Mouse (Mus musculus): ENCODE data around the gene Sar1a.

The Sar1a gene

GRCm38 (mm10) chr10:61689405-61689804 lies 9.3 kb downstream of the Sar1a start:
- DNase-seq: no peak

GRCm38 (mm10) chr10:61693563-61693962 lies 13.5 kb downstream of the Sar1a start:
- DNase-seq: no peak

GRCm38 (mm10) chr10:61694870-61695670 lies 15.0 kb downstream of the Sar1a start, which contains the start of gene Tysnd1:
Tysnd1 (plus strand) TSS chr10:61695514.
- peak; percentile 95 for DNase-seq

- peak; percentile 33 for DNase-seq
Measured at GRCm38 (mm10) chr10:61695703-61696559, 15.8 kb downstream of the Sar1a start.

GRCm38 (mm10) chr10:61696560-61696823 lies 16.4 kb downstream of the Sar1a start:
- DNase-seq: no peak

- DNase-seq: peak; percentile 85
Measured at GRCm38 (mm10) chr10:61697028-61697427, 16.9 kb downstream of the Sar1a start.

- DNase-seq: no peak
Measured at GRCm38 (mm10) chr10:61704663-61705062, 24.6 kb downstream of the Sar1a start.

- peak; percentile 54 for DNase-seq
Measured at GRCm38 (mm10) chr10:61706412-61707375, 26.6 kb downstream of the Sar1a start.

GRCm38 (mm10) chr10:61713601-61714000 lies 33.5 kb downstream of the Sar1a start:
- no peak for DNase-seq

- DNase-seq: no peak
Measured at GRCm38 (mm10) chr10:61714146-61714545, 34.0 kb downstream of the Sar1a start.

GRCm38 (mm10) chr10:61714771-61715461 lies 34.8 kb downstream of the Sar1a start, which contains the start of gene Aifm2:
Aifm2 (plus strand) TSS chr10:61715263.
- DNase-seq: peak; percentile 79

GRCm38 (mm10) chr10:61715462-61715837 lies 35.4 kb downstream of the Sar1a start:
- no peak for DNase-seq

- no peak for DNase-seq
Measured at GRCm38 (mm10) chr10:61715996-61716864, 36.1 kb downstream of the Sar1a start.

- DNase-seq: no peak
Measured at GRCm38 (mm10) chr10:61717406-61718296, 37.6 kb downstream of the Sar1a start.

- no peak for DNase-seq
Measured at GRCm38 (mm10) chr10:61720331-61720730, 40.2 kb downstream of the Sar1a start.

GRCm38 (mm10) chr10:61722215-61722614 lies 42.1 kb downstream of the Sar1a start:
- no peak for DNase-seq

GRCm38 (mm10) chr10:61723271-61723670 lies 43.2 kb downstream of the Sar1a start:
- DNase-seq: no peak

GRCm38 (mm10) chr10:61729181-61729580 lies 49.1 kb downstream of the Sar1a start:
- no peak for DNase-seq

- no peak for DNase-seq
Measured at GRCm38 (mm10) chr10:61730171-61730570, 50.1 kb downstream of the Sar1a start.

GRCm38 (mm10) chr10:61734377-61734776 lies 54.3 kb downstream of the Sar1a start:
- DNase-seq: peak; percentile 60
